Mouse (Mus musculus): ENCODE measurements at regions not wholly inside any gene's neighbourhood (a gene's known extent, or its start where the extent isn't known, plus 50 kb on each side); places are given as distances from the start of the nearest gene placed in this dataset.

DNA sequence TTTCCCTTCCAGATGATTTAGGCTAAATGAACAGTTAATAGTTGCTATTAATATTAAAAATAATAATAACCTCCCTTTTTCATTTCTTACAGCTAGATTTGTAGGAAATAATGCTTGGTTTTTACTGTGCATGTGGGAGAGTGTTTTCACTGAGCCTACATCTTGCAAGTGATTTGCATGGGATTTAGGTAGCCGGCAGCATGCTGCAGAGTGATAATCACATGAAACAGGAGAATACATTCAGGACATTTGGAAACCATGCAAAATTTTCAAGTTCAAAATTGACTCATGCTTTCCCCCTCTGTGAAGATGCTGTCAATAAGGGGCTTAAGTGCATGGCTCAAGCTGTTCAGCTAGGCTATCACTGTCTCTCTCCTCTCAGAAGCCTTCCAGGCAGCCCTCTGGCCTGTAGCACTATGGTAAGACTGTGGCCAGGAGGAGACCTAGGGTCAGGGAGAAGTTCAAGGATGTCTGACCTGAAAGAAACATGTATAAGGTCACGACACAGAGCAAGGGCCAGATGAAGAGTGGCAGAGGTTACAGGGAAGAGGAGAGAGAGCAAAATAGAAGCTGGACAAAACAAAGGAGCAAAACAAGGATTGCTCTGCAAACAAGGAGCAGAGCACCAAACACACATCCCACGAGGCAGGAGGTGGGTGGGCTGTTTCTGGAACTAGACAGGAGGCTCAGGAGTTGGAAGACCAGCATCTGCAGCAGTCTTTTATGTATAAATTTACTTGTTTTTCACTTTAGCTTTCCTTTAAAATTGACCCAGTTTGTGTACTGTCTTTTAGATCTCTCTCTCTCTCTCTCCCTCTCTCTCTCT is 177.5 kb downstream of the Tmem161b start:
- DNase-seq (ENCODE audit: low read depth, low spot score), result no peak

GRCm38 (mm10) chr13:84401006-84401405 is 178.9 kb downstream of the Tmem161b start:
- DNase-seq (ENCODE audit: low read depth, low spot score), result no peak

- DNase-seq (ENCODE audit: low read depth, low spot score), result no peak
Observed at GRCm38 (mm10) chr13:84404566-84405194, 182.6 kb downstream of the Tmem161b start.

GRCm38 (mm10) chr13:84434444-84434843 is 212.3 kb downstream of the Tmem161b start:
- DNase-seq (ENCODE audit: low read depth, low spot score), result no peak

GRCm38 (mm10) chr13:84437586-84438443 is 215.7 kb downstream of the Tmem161b start:
- no peak for DNase-seq (ENCODE audit: low read depth, low spot score)

DNA sequence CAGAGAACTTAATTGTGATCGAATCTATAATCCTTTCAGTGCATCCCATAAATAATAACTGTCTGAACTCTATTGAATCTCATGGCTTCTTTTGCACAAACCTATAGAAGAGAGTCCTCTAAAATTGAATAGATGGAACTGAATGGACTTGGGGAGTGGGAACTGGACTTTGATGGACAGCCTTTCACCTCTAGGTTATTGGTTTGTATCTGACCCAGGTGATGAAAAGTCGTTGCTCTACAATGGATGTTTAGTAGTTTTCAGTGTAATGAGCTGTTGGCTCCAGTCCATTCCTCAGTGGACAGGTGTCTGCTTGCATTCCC is 216.3 kb downstream of the Tmem161b start:
- DNase-seq (ENCODE audit: low read depth, low spot score), result no peak

DNA sequence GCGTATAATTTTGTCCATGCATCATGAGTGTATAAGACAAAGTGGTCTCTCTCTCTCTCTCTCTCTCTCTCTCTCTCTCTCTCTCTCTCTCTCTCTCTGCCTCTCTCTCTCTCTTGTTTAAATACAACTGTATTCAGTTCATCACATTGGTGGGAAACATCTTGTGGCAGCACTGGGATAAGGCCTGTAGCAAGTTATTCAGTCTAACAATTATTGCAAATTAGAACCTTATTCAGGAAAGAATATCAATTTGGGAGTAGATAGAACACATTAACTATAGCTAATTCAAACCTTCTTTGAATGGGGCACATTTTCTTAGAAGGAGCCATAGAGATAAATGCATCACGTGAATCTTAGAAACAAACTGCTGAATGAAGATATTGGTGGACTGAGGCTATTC is 226.4 kb downstream of the Tmem161b start:
- DNase-seq (ENCODE audit: low read depth, low spot score), result no peak

GRCm38 (mm10) chr13:84449001-84449551 is 227.0 kb downstream of the Tmem161b start:
- DNase-seq (ENCODE audit: low read depth, low spot score), result no peak
